Mouse (Mus musculus): ENCODE measurements around the gene Daw1. TPM values are rescaled to one million over a fixed set of nuclear protein-coding genes. Genes with fewer than 3 reads are reported as not detected.

Daw1 gene
- polyA plus RNA-seq (2015; fragmentation: Nextera tagmentation; extraction: Ambion mirVana): 0.49 and 1.5 TPM in 2 replicates

DNA sequence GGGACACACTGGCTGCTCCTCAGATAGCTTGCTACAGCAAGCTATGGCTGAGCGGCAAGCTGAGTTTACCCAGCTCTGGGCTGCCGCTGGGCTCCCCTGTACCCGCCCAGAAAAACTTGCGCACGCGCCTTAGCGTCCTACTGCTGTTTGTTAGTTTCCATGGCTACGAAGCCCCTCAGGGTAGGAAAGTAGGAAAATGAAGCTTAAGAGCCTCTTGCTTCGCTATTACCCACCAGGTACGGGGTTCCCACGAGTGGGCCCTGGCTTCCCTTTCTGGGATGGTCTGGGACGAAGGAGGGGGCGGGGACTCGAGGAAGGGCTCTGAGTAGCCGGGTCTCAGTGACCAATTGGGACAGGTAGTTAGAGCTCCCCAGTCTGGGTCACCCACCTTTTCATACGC lies at the start of gene Daw1:
TSS of gene Daw1 (plus strand) at position 150 of the 400 bp plus-strand sequence.
- no peaks in the 10 kb centered on the region for H3K4me1 ChIP-seq
- ATAC-seq (ENCODE audit: insufficient number of reproducible peaks, low FRiP score, low TSS enrichment, low read depth): peak; percentile 69; the same call in 1 of the 2 replicates
- no peak within 1 kb of the TSS for H3K27ac ChIP-seq (replicated peaks)
- H3K27me3 ChIP-seq: no peaks in the 10 kb centered on the region
- peak within 1 kb of the TSS; percentile 73 for H3K4me2 ChIP-seq (replicated peaks)
- no peaks in the 10 kb centered on the region for H3K9me3 ChIP-seq (replicated peaks)
- no peaks in the 10 kb centered on the region for H3K36me3 ChIP-seq
- H3K4me3 ChIP-seq (replicated peaks): peak within 1 kb of the TSS; percentile 64
- peak within 1 kb of the TSS; percentile 53; the same call in 1 of the 2 replicates for H3K9ac ChIP-seq
- under 1% methylated on average over 15 of the region's 16 CpGs for WGBS

DNA sequence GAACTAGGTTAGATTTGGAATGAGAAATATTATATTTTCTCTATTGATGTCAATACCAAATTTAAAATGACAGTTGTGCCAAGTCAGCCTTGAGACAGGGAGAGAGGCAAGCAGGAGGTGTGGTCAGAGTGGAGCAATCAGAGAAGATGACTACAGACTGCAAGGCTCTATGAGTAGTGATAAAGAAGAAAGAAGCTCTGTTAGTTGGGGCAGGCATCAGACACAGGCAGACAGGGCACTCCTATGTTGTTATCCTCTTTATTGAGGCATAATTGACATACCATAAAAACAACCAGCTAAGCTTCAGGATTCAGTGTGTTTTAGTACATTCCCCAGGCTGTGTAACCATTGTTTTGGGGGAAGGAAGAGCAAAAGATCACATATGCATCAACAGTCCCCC lies 48.6 kb upstream of the Daw1 start:
- H3K4me1 ChIP-seq: no peaks in the 10 kb centered on the region
- H3K9me3 ChIP-seq (replicated peaks): no peaks in the 10 kb centered on the region
- ATAC-seq (ENCODE audit: insufficient number of reproducible peaks, low FRiP score, low TSS enrichment, low read depth): no peak
- H3K4me2 ChIP-seq (replicated peaks): no peak overlapping the region
- H3K27ac ChIP-seq (replicated peaks): no peak overlapping the region
- H3K36me3 ChIP-seq: no peaks in the 10 kb centered on the region
- no peak overlapping the region for H3K9ac ChIP-seq
- H3K4me3 ChIP-seq (replicated peaks): no peak overlapping the region
- H3K27me3 ChIP-seq: no peaks in the 10 kb centered on the region

DNA sequence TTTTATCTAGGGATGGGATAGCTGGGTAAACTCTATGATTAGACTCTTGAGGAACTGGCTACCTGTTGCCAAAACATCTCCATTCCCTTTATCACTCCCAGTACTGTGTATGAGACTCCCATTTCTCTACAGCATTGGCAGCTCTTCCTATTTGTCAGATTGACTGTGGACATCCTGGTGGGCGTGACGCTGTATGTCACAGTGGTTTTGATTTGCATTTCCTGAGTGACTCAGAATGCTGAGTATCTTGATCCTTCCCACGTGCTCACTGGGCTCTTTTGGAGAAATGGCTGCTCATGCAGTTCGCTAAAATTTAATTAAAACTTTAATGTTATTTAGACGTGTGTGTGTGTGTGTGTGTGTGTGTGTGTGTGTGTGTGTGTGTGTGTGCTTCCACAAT lies 47.8 kb upstream of the Daw1 start:
- Histone ChIP-seq H3K27me3 (no peaks in the 10 kb centered on the region), H3K36me3 (no peaks in the 10 kb centered on the region), H3K9ac (no peak overlapping the region), H3K27ac (replicated peaks) (no peak overlapping the region), H3K4me3 (replicated peaks) (no peak overlapping the region), H3K9me3 (replicated peaks) (no peaks in the 10 kb centered on the region), H3K4me2 (replicated peaks) (no peak overlapping the region), H3K4me1 (no peaks in the 10 kb centered on the region)
- no peak for ATAC-seq (ENCODE audit: insufficient number of reproducible peaks, low FRiP score, low TSS enrichment, low read depth)
- WGBS: 60% methylated on average over 5 of the region's 5 CpGs

DNA sequence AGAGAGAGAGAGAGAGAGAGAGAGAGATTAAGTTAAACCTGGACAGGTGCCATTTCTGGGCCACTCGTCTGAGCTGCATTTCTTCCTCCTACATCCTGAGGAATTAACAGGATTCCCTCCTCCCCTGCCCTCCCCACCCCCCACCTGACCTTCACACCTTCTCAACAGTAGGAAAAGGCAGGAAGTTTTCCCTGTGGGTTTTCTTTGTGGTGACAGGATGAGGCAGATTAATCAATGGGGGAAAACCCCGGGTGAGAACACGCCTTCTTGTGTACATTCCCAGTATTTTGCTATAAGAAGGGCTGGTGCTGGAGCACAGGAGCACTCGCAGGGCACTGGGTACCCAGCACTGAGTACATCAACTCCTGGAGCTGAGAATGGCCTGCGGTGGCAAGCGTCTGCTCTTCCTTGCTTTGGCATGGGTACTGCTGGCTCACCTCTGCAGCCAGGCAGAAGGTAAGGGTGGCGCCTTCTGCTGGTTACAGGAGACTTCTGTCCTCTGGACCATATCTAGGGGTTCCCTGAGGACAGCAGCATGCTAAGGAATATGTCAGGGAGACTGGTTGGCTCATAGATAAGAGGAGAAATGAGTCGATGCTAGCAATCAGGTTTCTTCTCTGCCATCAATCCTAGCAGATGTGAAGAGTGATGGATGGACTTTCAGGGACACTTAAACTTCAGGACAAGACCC lies 43.0 kb upstream of the Daw1 start, which contains the start of gene Ccl20:
TSS of gene Ccl20 (plus strand) at position 320 of the 691 bp plus-strand sequence.
- no peaks in the 10 kb centered on the region for H3K36me3 ChIP-seq
- WGBS: 37% methylated on average over 8 of the region's 8 CpGs
- H3K4me1 ChIP-seq: no peaks in the 10 kb centered on the region

DNA sequence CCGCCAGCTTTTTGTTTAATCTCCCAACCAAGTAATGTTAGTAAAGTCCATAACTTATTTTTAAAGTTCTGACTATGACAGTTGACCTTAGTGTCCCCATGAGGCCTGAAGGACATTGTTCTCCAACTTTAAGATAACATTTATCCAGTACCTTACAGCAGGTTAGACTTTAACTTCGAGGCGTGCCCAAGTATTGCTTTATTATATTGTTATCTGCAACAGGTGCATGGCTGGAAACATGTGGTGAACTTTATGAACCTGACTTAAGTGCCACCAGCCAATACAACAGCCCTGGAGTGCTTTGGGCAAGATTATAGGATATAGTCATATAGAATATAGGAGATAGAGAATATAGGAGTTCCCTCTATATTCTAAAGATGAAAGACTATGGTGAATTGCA lies 42.3 kb upstream of the Daw1 start:
- WGBS: 87% methylated on average over 3 of the region's 3 CpGs
- Histone ChIP-seq H3K4me2 (replicated peaks) (no peak overlapping the region), H3K36me3 (no peaks in the 10 kb centered on the region), H3K4me1 (no peaks in the 10 kb centered on the region), H3K27me3 (no peaks in the 10 kb centered on the region), H3K27ac (replicated peaks) (no peak overlapping the region), H3K9ac (no peak overlapping the region), H3K4me3 (replicated peaks) (no peak overlapping the region), H3K9me3 (replicated peaks) (no peaks in the 10 kb centered on the region)
- no peak for ATAC-seq (ENCODE audit: insufficient number of reproducible peaks, low FRiP score, low TSS enrichment, low read depth)

More for the DNA sequence above, 43.0 kb upstream of the Daw1 start, which contains the start of gene Ccl20:
- H3K9me3 ChIP-seq (replicated peaks): no peaks in the 10 kb centered on the region
- no peak within 1 kb of the TSS for H3K27ac ChIP-seq (replicated peaks)
- H3K27me3 ChIP-seq: no peaks in the 10 kb centered on the region
- ATAC-seq (ENCODE audit: insufficient number of reproducible peaks, low FRiP score, low TSS enrichment, low read depth): no peak
- H3K4me2 ChIP-seq (replicated peaks): no peak within 1 kb of the TSS
- no peak within 1 kb of the TSS for H3K9ac ChIP-seq
- no peak within 1 kb of the TSS for H3K4me3 ChIP-seq (replicated peaks)

DNA sequence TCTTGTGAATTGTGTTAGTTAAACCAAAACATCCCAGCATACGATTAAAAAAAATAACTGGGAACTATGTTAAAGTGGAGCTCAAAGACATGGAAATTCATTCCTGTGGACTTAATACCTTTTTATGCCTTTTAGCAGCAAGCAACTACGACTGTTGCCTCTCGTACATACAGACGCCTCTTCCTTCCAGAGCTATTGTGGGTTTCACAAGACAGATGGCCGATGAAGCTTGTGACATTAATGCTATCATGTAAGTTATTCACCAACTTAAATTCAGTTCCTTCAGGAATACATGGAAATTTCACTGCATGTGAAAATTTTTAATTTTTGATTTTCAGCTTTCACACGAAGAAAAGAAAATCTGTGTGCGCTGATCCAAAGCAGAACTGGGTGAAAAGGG lies 41.9 kb upstream of the Daw1 start:
- no peak overlapping the region for H3K9ac ChIP-seq
- H3K4me1 ChIP-seq: no peaks in the 10 kb centered on the region
- H3K27ac ChIP-seq (replicated peaks): no peak overlapping the region
- H3K4me3 ChIP-seq (replicated peaks): no peak overlapping the region
- no peaks in the 10 kb centered on the region for H3K9me3 ChIP-seq (replicated peaks)
- 86% methylated on average over 7 of the region's 7 CpGs for WGBS
- no peak for ATAC-seq (ENCODE audit: insufficient number of reproducible peaks, low FRiP score, low TSS enrichment, low read depth)
- H3K36me3 ChIP-seq: no peaks in the 10 kb centered on the region
- H3K27me3 ChIP-seq: no peaks in the 10 kb centered on the region
- H3K4me2 ChIP-seq (replicated peaks): no peak overlapping the region

DNA sequence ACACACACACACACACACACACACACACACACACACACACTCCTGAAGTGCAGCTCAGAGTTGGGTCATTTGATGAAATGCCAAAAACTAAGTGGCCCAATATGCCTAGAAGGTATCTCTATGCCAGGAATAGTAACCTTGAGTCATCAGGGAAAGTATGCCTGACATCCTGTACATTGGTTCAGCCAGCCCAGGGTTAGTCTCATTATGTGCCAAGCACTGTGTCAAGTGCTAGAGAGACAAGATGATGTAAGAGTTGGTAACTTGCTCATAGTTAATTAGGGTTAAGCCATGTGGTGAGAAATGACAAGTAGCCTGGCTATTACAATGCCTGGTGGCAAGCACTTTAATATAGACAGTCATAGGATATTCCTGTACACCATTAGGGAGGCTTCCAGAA lies 39.6 kb upstream of the Daw1 start:
- Histone ChIP-seq H3K9me3 (replicated peaks) (no peaks in the 10 kb centered on the region), H3K4me3 (replicated peaks) (no peak overlapping the region), H3K4me1 (no peaks in the 10 kb centered on the region), H3K27ac (replicated peaks) (no peak overlapping the region), H3K36me3 (no peaks in the 10 kb centered on the region), H3K4me2 (replicated peaks) (no peak overlapping the region), H3K27me3 (no peaks in the 10 kb centered on the region), H3K9ac (no peak overlapping the region)
- ATAC-seq (ENCODE audit: insufficient number of reproducible peaks, low FRiP score, low TSS enrichment, low read depth): no peak

DNA sequence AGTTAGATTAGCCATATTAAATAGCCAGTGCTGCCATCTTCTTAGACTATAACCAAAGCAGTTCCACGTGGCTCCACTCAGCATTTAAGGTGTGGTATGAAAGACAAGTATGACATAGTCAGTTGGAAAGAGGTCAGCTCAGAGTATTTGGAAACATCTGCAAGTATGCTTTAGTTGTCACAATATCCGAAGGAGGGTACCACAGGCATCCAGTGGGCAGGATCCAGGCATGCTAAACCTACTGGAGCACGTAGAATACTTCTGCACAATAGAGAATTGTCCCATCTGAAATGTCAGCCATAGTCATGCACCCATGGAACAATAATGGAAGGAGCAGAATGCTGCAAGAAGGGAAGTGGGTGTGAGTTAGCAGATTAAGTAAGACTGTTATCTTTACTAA lies 39.2 kb upstream of the Daw1 start:
- Histone ChIP-seq H3K4me2 (replicated peaks) (no peak overlapping the region), H3K4me1 (no peaks in the 10 kb centered on the region), H3K4me3 (replicated peaks) (no peak overlapping the region), H3K9me3 (replicated peaks) (no peaks in the 10 kb centered on the region), H3K9ac (no peak overlapping the region), H3K27me3 (no peaks in the 10 kb centered on the region), H3K27ac (replicated peaks) (no peak overlapping the region), H3K36me3 (no peaks in the 10 kb centered on the region)
- WGBS: 81% methylated on average over 3 of the region's 3 CpGs
- no peak for ATAC-seq (ENCODE audit: insufficient number of reproducible peaks, low FRiP score, low TSS enrichment, low read depth)

DNA sequence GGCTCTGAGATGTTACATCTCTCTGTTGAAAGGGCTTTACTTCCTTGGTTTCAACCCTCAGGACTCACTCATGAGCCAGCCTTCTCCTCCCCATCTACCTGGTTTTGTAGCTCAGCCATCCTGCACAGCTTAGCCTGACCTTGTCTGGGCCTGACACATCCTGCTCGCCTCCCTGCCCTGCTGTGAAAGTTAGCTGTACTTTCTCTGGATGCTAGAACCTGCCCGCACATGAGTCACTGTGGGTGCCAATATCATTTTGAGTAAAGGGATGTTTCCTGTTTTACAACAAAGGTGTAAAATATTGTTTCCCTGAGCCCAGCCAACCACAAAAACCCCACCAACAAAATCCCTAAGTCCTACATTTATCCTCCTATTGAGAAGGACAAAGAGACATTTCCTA lies 36.4 kb upstream of the Daw1 start:
- Histone ChIP-seq H3K9ac (no peak overlapping the region), H3K4me2 (replicated peaks) (no peak overlapping the region), H3K9me3 (replicated peaks) (no peaks in the 10 kb centered on the region), H3K27ac (replicated peaks) (no peak overlapping the region), H3K36me3 (no peaks in the 10 kb centered on the region), H3K27me3 (no peaks in the 10 kb centered on the region), H3K4me1 (no peaks in the 10 kb centered on the region), H3K4me3 (replicated peaks) (no peak overlapping the region)
- WGBS: 67% methylated on average over 2 of the region's 2 CpGs
- no peak for ATAC-seq (ENCODE audit: insufficient number of reproducible peaks, low FRiP score, low TSS enrichment, low read depth)

DNA sequence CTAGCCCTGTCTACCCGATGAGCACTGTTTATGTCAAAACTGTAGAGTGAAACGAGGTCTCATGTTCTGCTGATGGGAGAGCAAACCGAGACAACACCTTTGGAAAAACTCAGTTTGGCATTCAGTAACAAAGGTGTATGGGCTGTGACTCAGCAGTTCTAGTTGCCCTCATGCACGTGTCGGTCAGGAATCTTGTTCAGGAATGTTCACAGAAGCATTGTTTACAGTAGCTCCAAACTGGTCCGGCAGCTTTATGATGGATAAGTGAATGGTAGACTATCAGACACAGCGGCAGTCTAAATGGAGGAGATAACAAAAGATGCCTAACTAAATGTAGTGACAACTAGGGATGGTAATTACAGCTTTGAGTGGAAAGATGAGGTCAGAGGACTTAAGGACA lies 23.7 kb upstream of the Daw1 start:
- H3K4me3 ChIP-seq (replicated peaks): no peak overlapping the region
- H3K27ac ChIP-seq (replicated peaks): no peak overlapping the region
- H3K4me2 ChIP-seq (replicated peaks): no peak overlapping the region
- 61% methylated on average over 7 of the region's 7 CpGs for WGBS
- ATAC-seq (ENCODE audit: insufficient number of reproducible peaks, low FRiP score, low TSS enrichment, low read depth): no peak
- no peaks in the 10 kb centered on the region for H3K4me1 ChIP-seq
- no peak overlapping the region for H3K9ac ChIP-seq
- no peaks in the 10 kb centered on the region for H3K9me3 ChIP-seq (replicated peaks)
- H3K27me3 ChIP-seq: no peaks in the 10 kb centered on the region
- no peaks in the 10 kb centered on the region for H3K36me3 ChIP-seq

DNA sequence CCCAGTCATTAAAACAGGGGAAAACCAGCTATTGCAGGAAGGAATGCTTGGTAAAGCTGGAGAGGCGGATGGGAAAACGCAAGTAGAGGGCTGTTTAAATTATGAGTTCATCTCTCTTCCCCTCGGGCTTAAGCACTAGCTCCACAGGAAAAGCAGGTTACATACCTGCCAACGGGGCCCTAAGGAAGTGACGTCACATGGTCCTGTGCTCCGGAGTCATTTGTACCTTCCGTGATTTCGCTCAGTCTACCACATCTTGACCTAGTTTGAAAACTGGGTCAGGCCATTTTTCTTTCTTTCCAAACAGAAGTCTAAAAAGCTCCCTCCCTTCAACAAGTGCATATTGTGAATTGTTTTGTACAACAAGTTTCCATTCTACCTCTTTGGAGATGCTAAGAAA lies 21.7 kb upstream of the Daw1 start:
- no peak for ATAC-seq (ENCODE audit: insufficient number of reproducible peaks, low FRiP score, low TSS enrichment, low read depth)
- 76% methylated on average over 8 of the region's 8 CpGs for WGBS
- no peaks in the 10 kb centered on the region for H3K4me1 ChIP-seq

DNA sequence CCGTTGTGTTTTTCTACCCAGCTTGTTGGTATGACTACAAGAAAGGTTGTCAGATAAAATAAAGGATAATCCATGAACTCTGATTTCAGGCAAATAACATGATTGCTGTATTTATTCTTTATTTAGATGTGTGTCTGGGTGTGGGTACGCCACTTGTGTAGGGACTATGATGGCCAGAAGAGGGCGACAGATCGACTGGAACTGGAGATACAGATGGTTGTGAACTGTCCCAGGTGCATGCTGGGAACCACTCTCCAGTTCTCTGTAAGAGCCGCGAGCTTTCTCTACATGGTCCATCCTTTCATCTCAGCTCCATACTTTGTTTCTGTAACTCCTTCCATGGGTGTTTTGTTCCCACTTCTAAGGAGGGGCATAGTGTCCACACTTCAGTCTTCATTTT lies 20.8 kb upstream of the Daw1 start:
- Histone ChIP-seq H3K27me3 (no peaks in the 10 kb centered on the region), H3K9ac (no peak overlapping the region), H3K9me3 (replicated peaks) (no peaks in the 10 kb centered on the region), H3K4me1 (no peaks in the 10 kb centered on the region), H3K36me3 (no peaks in the 10 kb centered on the region), H3K27ac (replicated peaks) (no peak overlapping the region), H3K4me3 (replicated peaks) (no peak overlapping the region), H3K4me2 (replicated peaks) (no peak overlapping the region)
- 88% methylated on average over 6 of the region's 6 CpGs for WGBS
- no peak for ATAC-seq (ENCODE audit: insufficient number of reproducible peaks, low FRiP score, low TSS enrichment, low read depth)

More for the DNA sequence above, 21.7 kb upstream of the Daw1 start:
- H3K4me3 ChIP-seq (replicated peaks): no peak overlapping the region
- no peaks in the 10 kb centered on the region for H3K27me3 ChIP-seq
- no peak overlapping the region for H3K9ac ChIP-seq
- H3K9me3 ChIP-seq (replicated peaks): no peaks in the 10 kb centered on the region
- no peaks in the 10 kb centered on the region for H3K36me3 ChIP-seq
- no peak overlapping the region for H3K4me2 ChIP-seq (replicated peaks)
- no peak overlapping the region for H3K27ac ChIP-seq (replicated peaks)

Data from embryonic facial prominence, embryonic 15.5 days (tissue).